Mouse (Mus musculus) left cerebral cortex, adult 18-20 months (tissue): Measurements from ENCODE around the gene Cyp4a32. TPM values are rescaled to one million over a fixed set of nuclear protein-coding genes. Genes with fewer than 3 reads are reported as not detected.
"Not testable (repeated sequence)": the region's sequence is repeated elsewhere in the genome, so short reads cannot be mapped to it uniquely, and the experiment has no call there.

Source experiments
- DNase-seq, 2 experiments: peaks; one replicate each; pipeline ENCODE4 v3.0.0; 2021 to 2022; ENCODE audit warnings: low spot score in 2 of 2, mixed read lengths in 1 of 2
- long read RNA-seq, 2 experiments: library from polyadenylated mRNA; stranded (forward); transcript quantifications; one replicate each; pipeline ENCODE4 v2.0.0; 2021
- total RNA-seq, 2 experiments: library from RNA; stranded (reverse); gene quantifications; 2 replicates each; pipeline ENCODE4 v1.2.3; 2021

The Cyp4a32 gene
- total RNA-seq: not detected
- long read RNA-seq, experiment 1: 0 reads
- long read RNA-seq, experiment 2: 0 reads

DNA sequence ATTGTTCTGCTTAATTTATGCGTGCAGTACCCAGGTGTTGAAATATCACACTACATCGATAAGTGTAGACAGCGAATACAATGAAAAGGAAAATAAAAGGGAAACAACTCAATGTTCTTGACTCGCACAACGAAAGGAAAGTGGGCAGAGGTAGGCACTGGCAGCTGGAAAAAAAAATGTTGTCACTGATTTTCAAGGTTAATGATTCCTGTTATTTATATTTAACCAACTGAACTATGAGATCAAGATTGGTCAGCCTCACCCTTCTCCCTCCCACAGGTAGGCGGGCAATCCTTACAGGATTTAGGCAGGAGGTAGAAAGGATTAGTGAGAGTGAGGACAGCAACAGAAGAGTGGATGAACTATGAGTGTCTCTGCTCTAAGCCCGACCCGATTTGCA, at the start of gene Cyp4a32:
Cyp4a32 (plus strand) TSS at position 359 of the 400 bp plus-strand sequence.
- DNase-seq: not testable (repeated sequence)

DNA sequence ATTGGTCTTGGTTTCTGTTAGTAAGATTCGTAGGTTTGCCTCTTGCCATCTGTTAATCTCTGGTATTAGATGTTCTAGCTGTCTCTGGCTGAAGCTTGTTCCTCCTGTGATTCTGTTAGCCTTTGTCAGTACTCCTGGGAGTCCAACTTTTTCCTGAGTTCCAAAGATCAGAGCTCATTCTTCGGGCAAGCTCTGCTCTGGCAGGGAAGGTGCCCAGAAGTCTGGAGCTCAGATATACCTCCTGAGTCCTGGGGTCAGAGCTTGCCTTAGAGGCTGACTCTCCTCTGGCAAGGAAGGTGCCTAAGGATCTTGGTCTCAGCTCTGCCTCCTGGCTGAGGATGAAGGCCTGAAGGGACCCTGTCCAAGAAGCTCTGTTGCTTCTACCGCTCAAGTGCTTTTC, 48.0 kb upstream of the Cyp4a32 start:
- no peak for DNase-seq

GRCm38 (mm10) chr4:115555513-115555912, 45.3 kb upstream of the Cyp4a32 start:
- DNase-seq: no peak

DNA sequence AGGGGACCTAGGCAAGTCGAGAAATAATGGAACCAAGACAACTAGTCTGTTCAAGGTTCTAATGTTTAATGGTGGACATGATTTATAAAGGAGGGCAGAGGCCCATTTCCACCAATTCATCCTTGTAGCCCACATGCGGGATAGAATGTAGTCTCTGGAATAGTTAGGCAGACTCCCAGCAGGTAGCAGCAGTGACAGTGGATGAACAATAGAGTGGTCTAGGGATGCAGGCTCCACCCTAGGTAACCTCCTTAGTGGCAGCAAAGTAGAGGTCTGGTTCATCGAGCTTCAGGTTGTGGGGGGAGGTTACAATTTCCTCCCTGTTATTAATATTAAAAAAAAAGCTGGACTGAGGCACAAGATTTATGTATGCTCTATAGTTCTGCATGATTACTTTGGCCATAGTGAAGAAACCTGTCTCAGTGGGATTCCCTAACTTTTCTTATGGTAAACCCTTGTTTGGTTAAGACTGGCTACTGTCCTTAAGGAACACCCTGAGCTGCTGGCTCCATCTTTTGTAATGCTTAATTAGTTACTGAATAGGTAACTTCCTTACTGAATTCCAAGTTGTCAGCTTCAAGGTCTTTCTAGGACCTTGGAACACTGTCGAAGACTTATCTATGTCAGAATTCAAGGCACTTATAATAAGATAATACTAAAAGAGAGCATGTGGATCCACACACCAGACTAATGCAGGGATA, 42.8 kb upstream of the Cyp4a32 start:
- no peak for DNase-seq

DNA sequence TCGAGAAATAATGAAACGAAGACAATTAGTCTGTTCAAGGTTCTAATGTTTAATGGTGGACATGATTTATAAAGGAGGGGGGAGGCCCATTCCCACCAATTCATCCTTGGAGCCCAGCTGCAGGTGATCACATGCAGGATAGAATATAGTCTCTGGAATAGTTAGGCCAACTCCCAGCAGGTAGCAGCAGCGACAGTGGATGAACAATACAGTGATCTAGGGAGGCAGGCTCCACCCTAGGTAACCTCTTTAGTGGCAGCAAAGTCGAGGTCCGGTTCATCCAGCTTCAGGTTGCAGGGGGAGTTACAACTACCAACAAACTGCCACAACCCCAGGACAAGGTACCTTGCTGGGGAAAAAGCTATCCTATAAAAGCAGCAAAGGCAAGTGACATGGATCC, 39.5 kb upstream of the Cyp4a32 start:
- not testable (repeated sequence) for DNase-seq

- DNase-seq: no peak
These were observed 37.4 kb upstream of the Cyp4a32 start, which contains the start of gene Cyp4a31 for GRCm38 (mm10) chr4:115563401-115563800. TSS of gene Cyp4a31 (plus strand) at chr4:115563649.

- not testable (repeated sequence) for DNase-seq
These were observed 36.1 kb upstream of the Cyp4a32 start for GRCm38 (mm10) chr4:115564469-115565225.

- DNase-seq: no peak
These were observed 25.5 kb upstream of the Cyp4a32 start for GRCm38 (mm10) chr4:115575255-115575654.

DNA sequence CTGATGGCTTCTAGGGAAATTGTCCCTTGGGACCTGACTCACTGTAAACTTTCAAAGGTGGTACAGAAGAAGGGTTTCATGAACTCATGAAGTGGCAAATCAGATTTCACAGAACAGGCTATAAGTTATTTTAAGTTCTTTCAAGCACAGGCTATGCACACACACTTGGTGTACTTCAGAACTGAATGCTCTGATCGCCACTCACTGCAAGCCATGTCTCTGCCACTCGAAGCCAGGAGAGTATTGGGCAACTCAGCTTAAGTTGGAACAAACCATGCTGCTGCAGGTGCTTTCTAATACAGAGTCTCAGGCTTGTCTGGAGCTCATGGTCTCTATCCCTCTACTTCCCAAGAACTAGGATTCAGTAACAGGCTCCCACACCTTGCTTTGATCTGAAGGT, 25.0 kb upstream of the Cyp4a32 start:
- DNase-seq: no peak

DNA sequence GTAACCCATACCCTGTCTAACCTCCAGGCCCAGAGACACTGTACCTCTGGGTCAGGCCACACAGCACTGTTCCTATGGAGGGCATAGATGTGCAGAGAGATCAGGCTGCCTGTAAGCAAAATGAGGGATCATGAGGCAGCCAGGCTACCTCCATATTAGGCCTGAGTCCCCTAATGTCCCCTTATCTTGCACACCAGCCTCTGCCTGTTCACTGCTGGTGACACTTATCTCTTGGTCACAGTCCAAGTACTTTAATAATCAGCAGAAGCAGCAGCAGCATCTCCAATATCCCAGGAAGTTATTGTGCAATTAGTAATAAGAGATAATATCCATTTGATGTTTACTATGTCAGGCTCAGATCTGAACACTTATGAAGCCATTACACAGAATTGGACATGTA, 17.7 kb upstream of the Cyp4a32 start:
- DNase-seq: no peak

DNA sequence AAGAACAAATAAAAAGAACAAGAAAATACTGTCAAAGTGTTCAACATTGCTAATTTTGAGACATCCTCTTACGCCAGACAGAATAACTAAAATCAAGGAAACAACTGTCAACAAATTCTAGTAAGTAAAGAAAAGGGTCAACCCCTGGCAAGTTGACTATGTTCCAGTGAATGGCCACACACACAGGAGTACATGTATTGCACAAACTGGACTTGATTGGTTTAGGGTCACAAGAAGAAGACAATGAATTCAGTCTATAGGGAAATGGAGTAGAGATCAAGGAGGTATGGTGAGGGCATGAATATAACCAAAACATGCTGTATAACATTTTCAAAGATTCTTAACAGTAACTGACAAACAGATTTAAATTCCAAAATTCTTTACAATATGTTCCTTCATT, 4.4 kb upstream of the Cyp4a32 start:
- DNase-seq: no peak

GRCm38 (mm10) chr4:115596824-115597336, 3.9 kb upstream of the Cyp4a32 start:
- DNase-seq: no peak

DNA sequence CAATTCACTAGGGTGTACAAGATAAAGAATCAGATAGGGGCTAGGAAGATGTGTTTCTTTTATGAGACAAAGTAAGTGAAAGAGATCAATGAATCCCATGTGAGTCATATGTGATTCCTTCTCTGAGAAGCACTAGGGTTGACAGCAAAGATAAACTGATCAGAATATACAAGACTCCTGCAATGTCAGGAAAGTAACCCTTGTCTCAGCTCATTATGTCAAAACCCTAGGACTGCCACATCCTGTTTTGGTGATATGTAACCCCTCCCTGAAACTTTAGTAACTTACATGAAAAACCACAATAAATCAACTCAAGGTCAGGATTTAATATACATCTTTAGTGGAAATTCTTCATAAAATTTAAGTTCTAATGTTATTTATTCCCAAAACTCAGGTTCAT, 13.2 kb downstream of the Cyp4a32 start:
- no peak for DNase-seq

DNA sequence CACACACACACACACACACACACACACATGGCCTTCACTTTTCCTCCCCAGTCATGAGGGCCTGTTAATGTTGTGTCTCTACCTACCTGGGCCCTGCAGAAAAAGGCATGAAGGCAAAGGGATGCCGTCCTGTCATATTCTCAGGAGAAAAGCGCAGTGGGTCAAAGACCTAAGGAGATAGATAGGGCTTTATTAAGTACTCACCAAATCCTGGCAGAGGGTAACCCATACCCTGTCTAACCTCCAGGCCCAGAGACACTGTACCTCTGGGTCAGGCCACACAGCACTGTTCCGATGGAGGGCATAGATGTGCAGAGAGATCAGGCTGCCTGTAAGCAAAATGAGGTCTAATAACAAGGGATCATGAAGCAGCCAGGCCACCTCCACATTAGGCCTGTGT, 24.8 kb downstream of the Cyp4a32 start:
- not testable (repeated sequence) for DNase-seq

- DNase-seq: no peak
These were observed 42.4 kb downstream of the Cyp4a32 start for GRCm38 (mm10) chr4:115642967-115643754.

GRCm38 (mm10) chr4:115645371-115645770, 44.6 kb downstream of the Cyp4a32 start:
- DNase-seq: no peak

DNA sequence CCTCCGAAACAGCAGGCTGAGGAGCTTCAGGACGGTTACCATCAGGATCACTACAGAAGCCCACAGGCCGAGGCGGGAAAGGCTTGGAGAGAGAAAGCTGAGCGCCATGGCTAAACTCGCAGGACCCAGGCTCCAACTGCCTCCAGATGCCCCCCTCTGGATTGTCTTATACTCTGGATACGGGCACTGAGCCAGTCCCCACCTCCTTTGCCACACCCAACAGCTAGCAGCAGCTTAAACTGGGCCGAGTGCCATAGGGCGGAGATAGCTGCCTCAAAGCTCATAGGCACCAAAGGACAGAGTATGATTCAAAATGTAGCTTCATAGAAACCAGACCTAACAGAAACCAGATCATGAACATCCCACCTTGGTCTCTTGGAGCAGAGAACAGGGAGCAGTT, 46.8 kb downstream of the Cyp4a32 start, which contains the start of gene Cyp4b1:
Cyp4b1 (minus strand) TSS at position 144 of the 400 bp plus-strand sequence.
- no peak for DNase-seq

GRCm38 (mm10) chr4:115648752-115649151, 48.0 kb downstream of the Cyp4a32 start:
- no peak for DNase-seq

DNA sequence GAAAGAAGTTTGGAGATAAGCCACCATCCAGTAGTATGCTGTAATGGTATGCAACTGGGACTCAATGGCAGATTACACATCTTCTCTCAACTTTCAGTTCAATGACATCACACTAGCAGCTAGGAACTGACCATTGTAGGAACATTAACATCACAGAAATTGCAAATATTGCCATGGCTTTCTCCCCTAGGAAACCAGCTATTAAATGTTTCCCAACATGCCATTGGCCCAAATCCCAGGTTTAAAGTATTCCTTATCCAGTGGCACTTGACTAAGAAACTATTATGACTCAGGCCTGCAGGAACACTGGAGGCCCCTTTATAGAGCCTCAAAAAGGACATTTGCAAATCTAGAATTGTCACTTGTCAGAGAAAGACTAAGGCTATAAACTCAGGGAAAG, 48.6 kb downstream of the Cyp4a32 start:
- no peak for DNase-seq

- DNase-seq: peak; percentile 49 to 64
These were observed 50.1 kb downstream of the Cyp4a32 start for GRCm38 (mm10) chr4:115650866-115651265.

- DNase-seq: not testable (repeated sequence)
These were observed 55.2 kb downstream of the Cyp4a32 start for GRCm38 (mm10) chr4:115655841-115656534.
